Mouse (Mus musculus) left cerebral cortex, adult 8-10 months (tissue): ENCODE measurements around the gene Psmb9. TPM values are rescaled to one million over a fixed set of nuclear protein-coding genes. Genes with fewer than 3 reads are reported as not detected.
"Not testable (repeated sequence)": the region's sequence is repeated elsewhere in the genome, so short reads cannot be mapped to it uniquely, and the experiment has no call there.

ENCODE experiments used
- DNase-seq, 2 experiments: peaks; one replicate each; pipeline ENCODE4 v3.0.0; 2022; ENCODE audit warnings: low spot score in 2 of 2
- total RNA-seq, 4 experiments: library from RNA; stranded (reverse); gene quantifications; 2 replicates each; pipeline ENCODE4 v1.2.4; 2022

Gene Psmb9
- total RNA-seq, 4 experiments from 2014 or later, result 2.6 to 3.2 (median 3.0) TPM

GRCm38 (mm10) chr17:34185526-34185925, 2.0 kb downstream of the Psmb9 start:
- no peak for DNase-seq

- no peak for DNase-seq
Observed at GRCm38 (mm10) chr17:34183564-34184219, 3.9 kb downstream of the Psmb9 start.

GRCm38 (mm10) chr17:34179913-34180859, 7.4 kb downstream of the Psmb9 start:
- no peak for DNase-seq

GRCm38 (mm10) chr17:34179019-34179418, 8.5 kb downstream of the Psmb9 start:
- no peak for DNase-seq

GRCm38 (mm10) chr17:34177179-34177578, 10.4 kb downstream of the Psmb9 start:
- DNase-seq, result no peak

GRCm38 (mm10) chr17:34174075-34174474, 13.5 kb downstream of the Psmb9 start:
- DNase-seq, result no peak

- no peak for DNase-seq
Observed at GRCm38 (mm10) chr17:34172528-34172927, 15.0 kb downstream of the Psmb9 start.

- peak; percentile 30 to 65 for DNase-seq
Observed at GRCm38 (mm10) chr17:34170877-34171498, 16.6 kb downstream of the Psmb9 start.

GRCm38 (mm10) chr17:34170487-34170876, 17.1 kb downstream of the Psmb9 start:
- no peak for DNase-seq

- no peak for DNase-seq
Observed at GRCm38 (mm10) chr17:34169279-34169678, 18.3 kb downstream of the Psmb9 start.

- no peak for DNase-seq
Observed at GRCm38 (mm10) chr17:34165033-34165730, 22.4 kb downstream of the Psmb9 start.

- DNase-seq, result no peak
Observed at GRCm38 (mm10) chr17:34164202-34164895, 23.2 kb downstream of the Psmb9 start.

- no peak for DNase-seq
Observed at GRCm38 (mm10) chr17:34155534-34155933, 32.0 kb downstream of the Psmb9 start.

GRCm38 (mm10) chr17:34152923-34153322, 34.6 kb downstream of the Psmb9 start, which contains the start of gene H2-DMb1:
TSS of gene H2-DMb1 (plus strand) at chr17:34153072.
- DNase-seq, result no peak

GRCm38 (mm10) chr17:34144960-34145371, 42.6 kb downstream of the Psmb9 start:
- DNase-seq, result no peak

- not testable (repeated sequence) for DNase-seq
Observed at GRCm38 (mm10) chr17:34144221-34144620, 43.3 kb downstream of the Psmb9 start.

- DNase-seq, result no peak
Observed at GRCm38 (mm10) chr17:34143461-34143860, 44.1 kb downstream of the Psmb9 start.

GRCm38 (mm10) chr17:34143033-34143432, 44.5 kb downstream of the Psmb9 start, which contains the start of gene H2-DMb2:
TSS of gene H2-DMb2 (plus strand) at chr17:34143307.
- no peak for DNase-seq

- DNase-seq, result no peak
Observed at GRCm38 (mm10) chr17:34142456-34143010, 45.0 kb downstream of the Psmb9 start.

GRCm38 (mm10) chr17:34141448-34141847, 46.1 kb downstream of the Psmb9 start:
- DNase-seq, result no peak
